Mouse (Mus musculus) embryonic facial prominence, embryonic 11.5 days (tissue): ENCODE measurements around the gene Trnt1. TPM values are rescaled to one million over a fixed set of nuclear protein-coding genes. Genes with fewer than 3 reads are reported as not detected.

Experiments
- ATAC-seq: fragments of 200-750 bp; cut with Nextera tagmentation; replicated peaks from 2 replicates; pipeline ENCODE4 v1.8.0; 2017; ENCODE audit warnings: low read depth; ENCODE audit not compliant: insufficient number of reproducible peaks, low FRiP score, low TSS enrichment
- DNase-seq: peaks from one replicate; pipeline ENCODE4 v3.0.0-alpha.2; 2015; ENCODE audit warnings: low spot score
- H3K27ac ChIP-seq: fragments of 300-500 bp; sonication (generic); replicated peaks from 2 replicates; pipeline ENCODE4 v1.5.1; 2014; ENCODE audit warnings: mild to moderate bottlenecking, low read depth, low read length, control low read depth
- H3K27me3 ChIP-seq: fragments of 300-500 bp; sonication (generic); 2 replicates; pipeline ENCODE4 v1.6.1; 2014; ENCODE audit warnings: mild to moderate bottlenecking, low read length, moderate library complexity, mixed read lengths; ENCODE audit not compliant: control insufficient read depth, insufficient read depth
- H3K36me3 ChIP-seq: fragments of 300-500 bp; sonication (generic); replicated peaks from 2 replicates; pipeline ENCODE4 v1.6.1; 2014; ENCODE audit warnings: low read depth, mild to moderate bottlenecking, low read length, moderate library complexity, mixed read lengths; ENCODE audit not compliant: control insufficient read depth, insufficient read depth
- H3K4me1 ChIP-seq: fragments of 300-500 bp; sonication (generic); 2 replicates; pipeline ENCODE4 v1.6.1; 2014; ENCODE audit warnings: low read length, mixed read lengths; ENCODE audit not compliant: control insufficient read depth, insufficient read depth
- H3K4me2 ChIP-seq: fragments of 300-500 bp; sonication (generic); 2 replicates; pipeline ENCODE4 v1.6.1; 2014; ENCODE audit warnings: low read depth, mild to moderate bottlenecking, control low read depth, low read length, moderate library complexity
- H3K4me3 ChIP-seq: fragments of 300-500 bp; sonication (generic); 2 replicates; pipeline ENCODE4 v1.5.1; 2014; ENCODE audit warnings: low read depth, low read length, control low read depth
- H3K9ac ChIP-seq: fragments of 300-500 bp; sonication (generic); replicated peaks from 2 replicates; pipeline ENCODE4 v1.6.1; 2014; ENCODE audit warnings: mild to moderate bottlenecking, control low read depth, low read length
- H3K9me3 ChIP-seq: fragments of 300-500 bp; sonication (generic); replicated peaks from 2 replicates; pipeline ENCODE4 v1.6.1; 2016; ENCODE audit warnings: mild to moderate bottlenecking, low read length, inconsistent platforms, mixed read lengths; ENCODE audit not compliant: control insufficient read depth
- WGBS: fragments of 180-500 bp; shearing (Covaris S2); extraction: QIAGEN DNeasy Blood & Tissue Kit; methylation state at CpG from one replicate; pipeline ENCODE4 v1.1.7; 2014; 5-methylcytosine and 5-hydroxymethylcytosine counted together
- polyA plus RNA-seq: library from polyadenylated mRNA; unstranded; fragments of >200 nt; fragmentation: Nextera tagmentation; extraction: Ambion mirVana; gene quantifications from 2 replicates; pipeline ENCODE4 v1.2.1, GENCODE M21; 2014

The Trnt1 gene
- 79.2 and 91.4 TPM in 2 replicates for polyA plus RNA-seq

DNA sequence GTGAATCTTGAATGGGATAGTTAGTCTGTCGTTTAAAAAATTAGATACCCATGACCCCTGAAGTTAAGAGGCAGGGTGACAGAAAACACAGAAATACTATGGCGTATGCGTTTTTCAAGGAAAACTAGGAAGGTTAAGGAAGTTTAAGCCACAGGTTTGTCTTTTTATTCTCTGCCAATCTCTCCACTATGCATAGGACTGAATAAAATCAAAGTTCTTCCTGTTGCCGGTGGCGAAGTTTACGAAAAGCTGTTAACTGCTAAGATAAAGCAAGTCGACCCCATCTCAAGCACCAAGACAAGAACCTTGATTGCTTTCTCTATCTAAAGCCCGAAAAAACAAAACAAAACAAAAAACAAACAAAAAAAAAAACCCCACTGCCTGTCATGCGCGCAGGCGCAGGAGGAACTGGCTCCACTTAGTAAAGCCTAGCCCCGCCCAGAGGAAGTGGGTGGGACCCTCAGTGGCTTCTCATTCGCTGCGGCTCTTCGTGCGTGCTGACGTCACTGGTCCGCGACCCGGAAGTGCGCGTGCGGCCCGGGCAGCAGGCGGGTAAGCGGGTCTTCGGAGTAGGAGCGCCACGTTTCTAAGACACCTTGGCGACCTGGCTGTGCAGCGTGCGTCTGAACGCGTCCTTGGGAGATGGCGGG is at the start of gene Trnt1:
TSS of gene Trnt1 (plus strand) at position 481 of the 650 bp plus-strand sequence.
- peak; percentile 98 for ATAC-seq
- DNase-seq, result peak; percentile 97
- no peaks in the 10 kb centered on the region for H3K27me3 ChIP-seq
- H3K4me2 ChIP-seq, result peak within 1 kb of the TSS; percentile 57
- no peaks in the 10 kb centered on the region for H3K36me3 ChIP-seq
- H3K4me3 ChIP-seq, result peak within 1 kb of the TSS; percentile 84
- no peaks in the 10 kb centered on the region for H3K4me1 ChIP-seq
- 9% methylated on average over 35 of the region's 35 CpGs for whole genome bisulfite sequencing
- no peak within 1 kb of the TSS for H3K27ac ChIP-seq
- H3K9me3 ChIP-seq, result no peaks in the 10 kb centered on the region
- H3K9ac ChIP-seq, result peak within 1 kb of the TSS; percentile 62

DNA sequence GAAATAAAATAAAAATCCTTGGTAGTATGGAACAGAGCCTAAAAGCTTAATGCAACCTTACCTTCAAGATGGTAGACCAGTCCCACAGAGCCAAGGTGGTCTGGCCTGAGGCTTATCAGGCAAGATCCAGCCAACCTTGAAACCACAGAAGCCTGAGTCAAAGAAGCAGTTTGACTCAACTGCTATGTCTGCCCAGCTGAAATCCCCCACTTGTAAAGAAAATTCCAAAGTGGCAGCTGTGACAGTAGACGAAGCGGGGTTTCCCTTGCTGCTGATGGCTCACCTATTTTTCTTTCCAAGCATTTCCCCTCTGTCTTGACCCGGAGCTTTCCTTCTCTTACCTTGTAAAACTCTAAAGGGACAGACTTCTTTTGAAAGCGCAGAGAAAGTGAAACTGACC is 43.3 kb upstream of the Trnt1 start:
- H3K27me3 ChIP-seq, result no peaks in the 10 kb centered on the region
- no peak overlapping the region for H3K9ac ChIP-seq
- 88% methylated on average over 4 of the region's 4 CpGs for WGBS
- ATAC-seq (no peak), DNase-seq (no peak)
- no peaks in the 10 kb centered on the region for H3K9me3 ChIP-seq
- no peak overlapping the region for H3K4me3 ChIP-seq
- H3K4me1 ChIP-seq, result no peaks in the 10 kb centered on the region
- no peak overlapping the region for H3K27ac ChIP-seq
- H3K4me2 ChIP-seq, result no peak overlapping the region
- no peaks in the 10 kb centered on the region for H3K36me3 ChIP-seq

DNA sequence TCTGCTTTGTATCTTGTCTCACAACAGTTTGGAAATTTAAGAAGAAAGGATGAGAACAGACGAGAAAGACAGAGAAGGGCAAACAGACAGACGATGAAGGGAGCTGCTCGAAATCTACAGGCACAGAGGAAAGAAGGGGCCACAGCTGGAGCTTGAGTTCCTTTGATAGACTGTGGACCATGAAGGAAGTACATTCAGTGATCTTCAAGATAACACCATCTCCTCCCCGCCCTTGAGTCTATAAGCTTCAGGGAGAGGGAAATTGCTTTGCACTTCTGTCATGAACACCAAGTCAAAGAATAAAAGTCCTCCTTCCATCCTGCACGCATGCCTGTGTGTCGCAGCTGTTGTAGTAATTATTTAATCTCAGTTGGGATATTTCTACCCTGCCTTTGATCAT is 42.8 kb upstream of the Trnt1 start:
- Histone ChIP-seq H3K4me2 (no peak overlapping the region), H3K9ac (no peak overlapping the region), H3K36me3 (no peaks in the 10 kb centered on the region), H3K9me3 (no peaks in the 10 kb centered on the region), H3K27ac (no peak overlapping the region), H3K4me3 (no peak overlapping the region), H3K4me1 (no peaks in the 10 kb centered on the region), H3K27me3 (no peaks in the 10 kb centered on the region)
- 79% methylated on average over 6 of the region's 6 CpGs for WGBS
- DNase-seq (no peak), ATAC-seq (no peak)

DNA sequence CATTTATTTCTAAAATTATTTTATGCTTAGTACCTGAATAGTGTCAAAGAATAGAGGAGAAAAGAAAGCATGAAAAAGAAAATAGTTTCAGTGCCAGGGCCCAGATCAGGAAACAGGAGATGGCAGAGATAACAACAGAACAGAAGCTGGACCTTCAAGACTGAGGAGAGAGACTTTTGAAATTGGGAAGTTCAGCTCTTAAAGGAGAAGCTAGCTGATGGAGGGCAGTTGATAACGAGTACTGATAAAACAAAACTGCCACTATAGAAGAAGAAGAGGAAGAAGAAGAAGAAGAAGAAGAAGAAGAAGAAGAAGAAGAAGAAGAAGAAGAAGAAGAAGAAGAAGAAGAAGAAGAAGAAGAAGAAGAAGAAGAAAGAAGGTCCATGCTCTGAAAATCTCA is 41.2 kb upstream of the Trnt1 start:
- no peaks in the 10 kb centered on the region for H3K36me3 ChIP-seq
- no peaks in the 10 kb centered on the region for H3K9me3 ChIP-seq
- no peak overlapping the region for H3K27ac ChIP-seq
- H3K4me3 ChIP-seq, result no peak overlapping the region
- no peaks in the 10 kb centered on the region for H3K4me1 ChIP-seq
- no peak overlapping the region for H3K4me2 ChIP-seq
- ATAC-seq (no peak), DNase-seq (no peak)
- no peaks in the 10 kb centered on the region for H3K27me3 ChIP-seq
- H3K9ac ChIP-seq, result no peak overlapping the region
- WGBS, result 82% methylated on average over 1 of the region's 1 CpGs

DNA sequence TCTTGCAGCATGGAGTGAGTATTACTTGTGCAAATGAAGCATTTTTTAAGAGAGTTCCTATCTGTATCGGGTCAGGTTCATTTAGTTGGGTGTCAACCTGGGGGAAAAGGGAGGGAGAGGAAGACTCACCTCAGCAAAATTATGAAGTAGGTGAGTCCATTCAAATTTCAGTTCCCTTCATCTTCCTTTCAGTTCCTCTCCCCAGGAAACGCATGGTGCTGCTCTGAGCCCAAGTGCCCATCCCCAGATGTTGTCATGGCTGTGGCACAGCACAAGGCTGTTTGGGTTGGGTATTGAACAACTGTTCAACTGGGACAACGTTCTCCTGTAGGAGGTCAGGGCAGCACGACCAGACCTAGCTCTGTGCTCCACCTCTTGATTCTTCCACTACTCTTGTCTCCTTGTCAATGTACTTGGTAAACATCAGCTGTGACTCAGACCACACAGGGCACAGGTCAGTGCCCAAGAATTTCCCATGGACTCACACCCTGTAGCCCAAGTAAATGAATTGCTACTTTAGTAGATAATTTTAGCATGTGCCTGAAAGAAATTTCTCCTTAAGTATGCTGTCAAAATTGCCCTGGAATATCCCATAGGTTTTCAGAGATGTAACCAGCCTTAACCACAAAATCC is 39.1 kb upstream of the Trnt1 start:
- Histone ChIP-seq H3K4me3 (no peak overlapping the region), H3K36me3 (no peaks in the 10 kb centered on the region), H3K9me3 (no peaks in the 10 kb centered on the region), H3K27me3 (no peaks in the 10 kb centered on the region), H3K9ac (no peak overlapping the region), H3K27ac (no peak overlapping the region), H3K4me1 (no peaks in the 10 kb centered on the region), H3K4me2 (no peak overlapping the region)
- ATAC-seq (no peak), DNase-seq (no peak)
- WGBS, result 79% methylated on average over 4 of the region's 4 CpGs

DNA sequence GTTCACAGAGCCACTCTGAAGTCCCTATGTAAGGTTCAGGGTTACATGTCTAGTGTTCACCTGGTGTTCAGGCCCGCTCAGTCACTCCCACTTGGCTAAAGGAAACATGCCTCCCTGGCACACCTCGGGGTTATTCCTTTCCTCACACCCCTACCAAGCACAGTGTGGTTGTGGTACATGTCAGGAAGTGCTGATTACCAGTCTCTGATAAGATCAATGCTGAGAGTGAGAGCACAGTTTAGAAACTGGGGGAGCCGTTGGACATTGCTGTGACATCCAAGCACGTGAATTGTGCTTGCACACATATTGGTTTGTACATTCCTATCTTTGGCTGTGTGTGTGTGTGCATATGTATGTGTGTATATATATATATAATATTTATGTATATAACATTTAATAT is 36.4 kb upstream of the Trnt1 start:
- Histone ChIP-seq H3K27me3 (no peaks in the 10 kb centered on the region), H3K4me1 (no peaks in the 10 kb centered on the region), H3K4me2 (no peak overlapping the region), H3K9ac (no peak overlapping the region), H3K4me3 (no peak overlapping the region), H3K36me3 (no peaks in the 10 kb centered on the region), H3K27ac (no peak overlapping the region), H3K9me3 (no peaks in the 10 kb centered on the region)
- 83% methylated on average over 4 of the region's 4 CpGs for WGBS
- ATAC-seq, result no peak
- DNase-seq, result no peak

DNA sequence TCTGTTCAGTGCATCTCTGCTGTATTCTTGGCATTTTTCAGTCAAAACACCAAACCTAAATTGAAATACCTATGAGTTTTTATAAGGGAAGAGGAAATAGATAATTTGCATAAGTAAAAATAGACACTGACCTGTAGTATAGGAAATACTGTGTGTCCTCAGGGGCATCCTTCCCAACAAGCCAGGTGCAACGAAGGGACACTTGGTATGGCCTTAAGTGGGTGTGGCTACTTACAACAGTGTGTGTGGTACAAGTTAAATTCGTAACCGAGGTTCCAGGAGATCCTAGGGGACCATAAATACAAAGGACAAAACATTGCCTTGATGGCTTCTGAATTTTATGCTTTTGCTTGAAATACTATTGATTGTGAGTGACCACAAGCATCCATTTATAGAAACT is 30.7 kb upstream of the Trnt1 start:
- WGBS, result 78% methylated on average over 3 of the region's 3 CpGs
- Histone ChIP-seq H3K36me3 (no peaks in the 10 kb centered on the region), H3K4me1 (no peaks in the 10 kb centered on the region), H3K9ac (no peak overlapping the region), H3K27ac (no peak overlapping the region), H3K4me3 (no peak overlapping the region), H3K27me3 (no peaks in the 10 kb centered on the region), H3K9me3 (no peaks in the 10 kb centered on the region), H3K4me2 (no peak overlapping the region)
- DNase-seq (no peak), ATAC-seq (no peak)

DNA sequence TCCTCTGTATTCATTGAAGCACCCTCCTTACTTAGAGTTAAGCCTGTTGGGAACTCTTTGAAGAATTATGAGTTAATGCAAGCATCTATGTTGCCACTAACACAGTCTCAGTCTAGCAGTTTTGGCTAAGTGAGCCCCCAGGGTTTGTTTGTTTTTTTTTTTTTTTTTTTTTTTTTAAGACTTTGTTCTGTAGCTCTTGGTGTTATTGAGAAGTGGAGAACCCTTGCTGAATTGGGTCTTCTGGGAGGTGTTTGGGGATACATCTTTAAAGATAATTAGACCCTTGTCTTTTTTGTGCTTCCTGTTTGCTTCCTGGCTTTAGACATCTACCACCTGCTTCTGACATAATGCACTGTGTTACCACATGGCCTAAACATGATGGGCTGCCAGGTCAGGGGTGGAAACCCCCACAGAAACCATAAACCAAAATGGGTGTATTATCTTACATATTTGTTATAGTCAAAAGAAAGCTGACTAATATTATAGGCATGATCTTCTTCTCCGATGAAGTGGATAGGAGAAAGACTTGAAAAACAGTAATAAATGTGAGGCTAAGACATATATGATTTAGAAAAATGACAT is 28.6 kb upstream of the Trnt1 start:
- DNase-seq (no peak), ATAC-seq (no peak)
- Histone ChIP-seq H3K36me3 (no peaks in the 10 kb centered on the region), H3K27ac (no peak overlapping the region), H3K4me1 (no peaks in the 10 kb centered on the region), H3K27me3 (no peaks in the 10 kb centered on the region), H3K9ac (no peak overlapping the region), H3K4me2 (no peak overlapping the region), H3K9me3 (no peaks in the 10 kb centered on the region), H3K4me3 (no peak overlapping the region)
- WGBS, result 92% methylated on average over 1 of the region's 1 CpGs
